Mouse (Mus musculus) midbrain, embryonic 12.5 days (tissue): ENCODE data around the gene Sgsm3. TPM values are rescaled to one million over a fixed set of nuclear protein-coding genes. Genes with fewer than 3 reads are reported as not detected.
"Not testable (repeated sequence)": the region's sequence is repeated elsewhere in the genome, so short reads cannot be mapped to it uniquely, and the experiment has no call there.

ENCODE experiments used
- ATAC-seq: fragments of 200-750 bp; cut with Nextera tagmentation; 2 replicates; pipeline ENCODE4 v1.8.0; 2017; ENCODE audit warnings: low read depth, moderate TSS enrichment, moderate library complexity; ENCODE audit not compliant: low FRiP score
- H3K27ac ChIP-seq: fragments of 300-500 bp; sonication (generic); replicated peaks from 2 replicates; pipeline ENCODE4 v1.5.1; 2016; ENCODE audit warnings: mild to moderate bottlenecking
- H3K27me3 ChIP-seq: fragments of 300-500 bp; sonication (generic); 2 replicates; pipeline ENCODE4 v1.6.1; 2016; ENCODE audit warnings: mild to moderate bottlenecking
- H3K36me3 ChIP-seq: fragments of 300-500 bp; sonication (generic); 2 replicates; pipeline ENCODE4 v1.6.1; 2016
- H3K4me1 ChIP-seq: fragments of 300-500 bp; sonication (generic); 2 replicates; pipeline ENCODE4 v1.6.1; 2016
- H3K4me2 ChIP-seq: fragments of 300-500 bp; sonication (generic); replicated peaks from 2 replicates; pipeline ENCODE4 v1.6.1; 2016; ENCODE audit warnings: mild to moderate bottlenecking, moderate library complexity
- H3K4me3 ChIP-seq: fragments of 300-500 bp; sonication (generic); 2 replicates; pipeline ENCODE4 v1.5.1; 2016; ENCODE audit warnings: mild to moderate bottlenecking
- H3K9ac ChIP-seq: fragments of 300-500 bp; sonication (generic); replicated peaks from 2 replicates; pipeline ENCODE4 v1.6.1; 2016; ENCODE audit warnings: mild to moderate bottlenecking, moderate library complexity
- H3K9me3 ChIP-seq: fragments of 300-500 bp; sonication (generic); 2 replicates; pipeline ENCODE4 v1.6.1; 2016; ENCODE audit warnings: mild to moderate bottlenecking
- WGBS: fragments of 180-500 bp; shearing (Covaris S2); methylation state at CpG from one replicate; pipeline ENCODE4 v1.1.7; 2016; 5-methylcytosine and 5-hydroxymethylcytosine counted together
- polyA plus RNA-seq: library from polyadenylated mRNA; unstranded; fragments of >200 nt; fragmentation: Nextera tagmentation; extraction: Ambion mirVana; gene quantifications from 2 replicates; pipeline ENCODE4 v1.2.1, GENCODE M21; 2016

Gene Sgsm3
- 32.0 and 38.3 TPM in 2 replicates for polyA plus RNA-seq

DNA sequence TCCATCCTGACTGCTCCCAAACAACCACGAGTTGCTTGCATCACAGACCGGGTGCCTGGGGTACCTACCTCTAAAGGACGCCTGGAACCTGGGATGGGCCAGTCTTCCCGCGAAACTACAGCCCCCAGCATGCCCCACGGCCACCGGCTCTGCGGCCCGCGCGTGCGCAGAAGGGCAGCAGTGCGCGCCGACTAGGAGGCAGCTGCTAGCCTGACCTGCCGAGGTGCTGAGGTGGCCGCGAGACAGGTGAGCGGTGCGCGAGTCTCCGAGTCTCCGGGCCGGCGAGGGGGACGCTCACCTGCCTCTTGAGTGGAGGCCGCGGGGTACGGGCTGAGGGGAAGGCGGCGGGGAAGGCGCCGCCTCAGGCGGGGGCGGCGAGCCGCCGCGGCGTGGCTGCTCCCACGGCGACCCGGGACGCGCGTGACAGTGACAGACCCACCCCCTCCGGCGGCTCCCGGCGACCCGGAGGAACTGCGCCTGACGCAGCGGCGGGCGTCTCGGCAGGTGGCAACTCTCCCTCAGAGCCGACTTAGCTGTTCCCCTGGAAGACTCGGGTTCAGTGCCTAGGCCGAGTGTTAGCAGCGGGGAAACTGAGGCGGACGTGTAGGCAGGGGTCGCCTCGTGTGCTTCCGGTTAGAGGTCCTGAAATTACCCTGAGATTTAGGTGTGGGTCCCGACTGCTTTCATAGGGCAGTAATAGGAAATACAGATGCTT lies at the start of gene Sgsm3:
Sgsm3 (plus strand) TSS at position 146 of the 715 bp plus-strand sequence.
- Histone ChIP-seq H3K9ac (peak within 1 kb of the TSS; percentile 77), H3K27ac (no peak within 1 kb of the TSS), H3K4me3 (peak within 1 kb of the TSS; percentile 86), H3K36me3 (no peaks in the 10 kb centered on the region), H3K4me1 (peaks cover 7% of the 10 kb centered on the region; the same call in 1 of the 2 replicates), H3K27me3 (no peaks in the 10 kb centered on the region), H3K4me2 (peak within 1 kb of the TSS; percentile 67), H3K9me3 (no peaks in the 10 kb centered on the region)
- WGBS: under 1% methylated on average over 56 of the region's 67 CpGs
- peak; percentile 92 for ATAC-seq

DNA sequence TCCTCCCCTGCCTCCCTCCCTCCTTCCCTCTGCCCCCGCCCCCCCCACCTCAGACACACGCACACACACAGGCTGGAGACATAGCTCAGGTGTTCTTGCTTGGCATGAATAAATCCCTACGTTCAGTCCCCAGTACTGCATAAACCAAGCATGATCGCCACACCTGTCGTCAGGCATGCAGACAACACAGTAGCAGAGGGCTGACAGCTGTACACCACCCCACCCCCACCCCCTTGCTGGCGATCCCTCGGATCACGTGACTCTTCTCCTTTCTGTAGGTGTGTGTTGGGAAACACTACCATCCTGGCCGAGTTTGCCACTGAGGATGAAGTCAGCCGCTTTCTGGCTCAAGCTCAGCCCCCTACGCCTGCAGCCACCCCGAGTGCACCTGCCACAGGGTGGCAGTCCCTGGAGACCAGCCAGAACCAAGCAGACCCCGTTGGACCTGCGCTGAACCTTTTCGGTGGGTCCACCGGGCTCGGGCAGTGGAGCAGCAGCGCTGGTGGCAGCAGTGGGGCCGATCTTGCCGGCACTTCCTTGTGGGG lies 48.7 kb upstream of the Sgsm3 start:
- no peak overlapping the region for H3K4me3 ChIP-seq
- H3K27me3 ChIP-seq: no peaks in the 10 kb centered on the region
- ATAC-seq: no peak
- H3K9me3 ChIP-seq: no peaks in the 10 kb centered on the region
- no peak overlapping the region for H3K27ac ChIP-seq
- H3K4me2 ChIP-seq: no peak overlapping the region
- H3K36me3 ChIP-seq: peaks cover 72% of the 10 kb centered on the region
- H3K4me1 ChIP-seq: 0 out of 2 replicates have a peak, but pooled peaks cover 2% of the 10 kb centered on the region
- no peak overlapping the region for H3K9ac ChIP-seq
- WGBS: 87% methylated on average over 20 of the region's 20 CpGs

DNA sequence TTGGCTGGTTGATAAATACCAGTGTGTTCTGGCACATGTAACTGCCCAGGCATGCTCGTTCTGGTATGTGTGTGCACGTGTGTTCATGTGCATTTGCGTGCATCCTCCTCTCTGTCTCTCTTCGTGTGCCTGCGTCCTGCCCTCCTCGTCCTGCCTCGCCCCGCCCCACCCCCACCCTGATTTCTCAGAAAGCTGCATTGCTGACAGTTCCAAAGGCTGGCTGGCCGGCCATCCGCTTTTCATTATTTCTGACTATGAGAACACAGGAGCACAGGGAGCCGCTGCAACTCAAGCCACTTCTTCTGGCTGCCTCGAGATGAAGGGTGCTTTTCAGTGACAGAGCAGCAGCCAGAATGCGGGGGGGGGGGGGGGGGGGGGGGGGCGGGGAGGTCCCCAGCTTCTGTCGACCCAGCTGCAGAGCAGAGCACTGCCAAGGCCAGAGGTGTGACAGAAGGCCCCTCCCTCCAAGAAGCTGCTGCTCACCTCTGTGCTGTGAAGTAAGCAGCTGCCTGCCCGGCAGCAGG lies 47.5 kb upstream of the Sgsm3 start:
- no peak for ATAC-seq
- H3K4me3 ChIP-seq: no peak overlapping the region
- no peaks in the 10 kb centered on the region for H3K27me3 ChIP-seq
- 0 out of 2 replicates have a peak, but pooled peaks cover 2% of the 10 kb centered on the region for H3K4me1 ChIP-seq
- no peak overlapping the region for H3K9ac ChIP-seq
- WGBS: 23% methylated on average over 13 of the region's 16 CpGs
- H3K27ac ChIP-seq: no peak overlapping the region; the same call in 1 of the 2 replicates
- H3K4me2 ChIP-seq: no peak overlapping the region
- peaks cover 66% of the 10 kb centered on the region for H3K36me3 ChIP-seq
- no peaks in the 10 kb centered on the region for H3K9me3 ChIP-seq

DNA sequence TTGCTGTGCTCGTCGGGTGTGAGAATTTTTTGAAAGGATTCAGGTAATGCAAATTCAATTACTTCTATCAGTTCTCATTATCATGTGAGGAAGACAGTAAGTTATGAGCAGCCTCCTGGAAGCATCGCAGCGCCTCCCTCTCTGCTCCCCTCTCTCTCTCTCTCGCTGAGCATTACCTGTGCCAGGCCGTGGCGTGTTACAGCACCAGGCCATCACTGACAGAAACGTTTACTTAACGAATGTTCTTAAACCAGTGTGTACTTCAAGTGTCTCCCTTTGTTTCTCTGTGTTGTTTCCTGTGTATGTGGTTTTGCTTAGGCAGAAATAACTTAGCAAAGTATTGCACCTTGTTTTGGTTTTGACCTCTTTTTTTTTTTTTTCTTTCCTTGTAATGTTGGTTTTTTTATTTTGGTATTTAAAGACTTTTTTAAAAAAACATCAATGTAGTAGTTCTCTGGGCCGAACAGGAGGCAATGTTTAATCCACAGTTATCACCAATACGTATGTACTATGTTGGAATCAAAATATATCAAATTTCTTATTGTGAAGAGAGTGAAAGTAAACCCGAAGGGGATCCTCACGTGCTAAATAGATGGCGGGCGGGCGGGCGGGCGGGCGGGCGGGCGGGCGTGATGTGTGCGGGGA lies 46.8 kb upstream of the Sgsm3 start:
- H3K4me1 ChIP-seq, H3K4me2 ChIP-seq, H3K9ac ChIP-seq, H3K27me3 ChIP-seq, H3K4me3 ChIP-seq, ATAC-seq, H3K9me3 ChIP-seq, H3K27ac ChIP-seq: not testable (repeated sequence)
- WGBS: 91% methylated on average over 23 of the region's 23 CpGs
- H3K36me3 ChIP-seq: peaks cover 62% of the 10 kb centered on the region

DNA sequence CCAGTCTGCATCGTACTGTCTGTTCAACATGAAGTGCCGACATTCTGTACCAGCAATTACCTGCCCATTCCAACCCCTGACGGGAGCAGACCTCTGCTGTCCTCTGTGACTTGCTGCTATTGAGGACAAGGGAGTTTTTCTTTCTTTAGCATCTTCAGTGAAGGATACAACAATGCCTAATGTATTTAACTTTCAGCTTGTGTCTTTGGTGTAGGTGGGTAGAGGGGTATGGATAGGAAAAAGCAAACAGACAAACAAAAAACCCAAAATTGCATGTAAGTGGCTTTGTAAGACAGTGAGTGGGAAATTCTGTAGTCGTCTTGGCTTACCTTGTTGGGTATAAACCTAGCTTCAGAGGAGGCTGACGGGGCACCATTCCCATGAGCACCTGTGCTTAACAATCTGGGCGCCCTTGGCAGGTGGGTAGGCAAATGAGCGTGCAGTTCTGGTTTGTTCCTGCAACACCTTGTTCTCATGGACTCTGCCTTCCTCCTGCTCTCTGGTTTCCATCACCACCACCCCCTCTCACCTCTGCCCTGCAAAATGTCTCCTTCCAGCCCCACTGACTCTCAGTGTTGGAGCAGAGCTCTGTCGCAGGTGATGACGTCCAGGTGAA lies 46.1 kb upstream of the Sgsm3 start:
- Histone ChIP-seq H3K4me2 (no peak overlapping the region), H3K4me3 (no peak overlapping the region), H3K36me3 (peaks cover 56% of the 10 kb centered on the region), H3K9me3 (no peaks in the 10 kb centered on the region), H3K27me3 (no peaks in the 10 kb centered on the region), H3K9ac (no peak overlapping the region), H3K27ac (no peak overlapping the region), H3K4me1 (0 out of 2 replicates have a peak, but pooled peaks cover 2% of the 10 kb centered on the region)
- ATAC-seq: no peak
- WGBS: 96% methylated on average over 9 of the region's 9 CpGs

GRCm38 (mm10) chr15:80934841-80935240 lies 42.7 kb upstream of the Sgsm3 start:
- Histone ChIP-seq H3K9ac (no peak overlapping the region), H3K27ac (no peak overlapping the region), H3K27me3 (no peaks in the 10 kb centered on the region), H3K9me3 (no peaks in the 10 kb centered on the region), H3K36me3 (peaks cover 32% of the 10 kb centered on the region), H3K4me3 (no peak overlapping the region), H3K4me1 (0 out of 2 replicates have a peak, but pooled peaks cover 2% of the 10 kb centered on the region), H3K4me2 (no peak overlapping the region)
- WGBS: 94% methylated on average over 5 of the region's 5 CpGs
- no peak for ATAC-seq

DNA sequence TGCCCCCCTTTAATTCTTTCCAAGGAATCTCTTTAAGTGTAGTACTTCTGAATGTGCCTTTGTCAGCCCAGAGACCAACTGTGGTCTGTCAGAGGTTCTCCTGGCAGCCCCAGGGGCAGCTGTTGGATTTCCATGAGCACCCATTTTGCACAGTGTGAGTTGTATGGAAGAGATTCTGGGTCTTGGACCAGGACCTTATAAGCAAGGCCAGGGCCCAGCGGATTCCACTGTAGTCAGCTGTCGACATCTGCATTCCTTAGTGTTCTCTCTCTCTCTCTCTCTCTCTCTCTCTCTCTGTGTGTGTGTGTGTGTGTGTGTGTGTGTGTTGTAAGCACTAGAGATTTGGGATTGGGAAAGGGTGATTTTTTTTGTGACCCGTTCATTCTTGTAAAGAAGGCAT lies 40.9 kb upstream of the Sgsm3 start:
- Histone ChIP-seq H3K4me3 (no peak overlapping the region), H3K4me2 (no peak overlapping the region), H3K36me3 (peaks cover 22% of the 10 kb centered on the region), H3K4me1 (no peaks in the 10 kb centered on the region), H3K9me3 (no peaks in the 10 kb centered on the region), H3K27me3 (no peaks in the 10 kb centered on the region), H3K27ac (no peak overlapping the region), H3K9ac (no peak overlapping the region)
- no peak for ATAC-seq
- WGBS: 64% methylated on average over 3 of the region's 3 CpGs

DNA sequence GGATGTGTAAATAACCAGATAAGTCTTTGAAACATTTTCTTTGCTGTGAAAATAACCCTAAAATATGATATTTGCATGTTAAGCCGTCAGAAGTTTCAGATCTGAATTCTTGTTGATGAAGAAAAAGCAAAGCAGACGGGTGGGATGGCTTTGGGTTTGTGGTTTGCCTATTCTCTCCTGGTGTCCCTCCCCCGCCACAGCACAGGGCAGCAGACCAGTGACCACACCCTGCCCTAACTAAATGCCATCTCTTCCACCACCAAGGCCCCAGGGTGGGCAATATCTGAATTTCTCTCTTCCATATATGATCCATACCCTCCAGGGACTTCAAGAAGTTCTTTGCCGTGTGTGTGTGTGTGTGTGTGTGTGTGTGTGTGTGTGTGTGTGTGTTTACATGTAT lies 39.0 kb upstream of the Sgsm3 start:
- 74% methylated on average over 4 of the region's 4 CpGs for WGBS
- no peak overlapping the region for H3K4me2 ChIP-seq
- H3K9ac ChIP-seq: no peak overlapping the region
- ATAC-seq: no peak
- no peak overlapping the region for H3K27ac ChIP-seq
- H3K9me3 ChIP-seq: no peaks in the 10 kb centered on the region
- H3K27me3 ChIP-seq: no peaks in the 10 kb centered on the region
- peaks cover 18% of the 10 kb centered on the region for H3K36me3 ChIP-seq
- no peak overlapping the region for H3K4me3 ChIP-seq
- no peaks in the 10 kb centered on the region for H3K4me1 ChIP-seq

- ATAC-seq: no peak
- Histone ChIP-seq H3K27ac (no peak overlapping the region), H3K4me3 (no peak overlapping the region), H3K9me3 (no peaks in the 10 kb centered on the region), H3K4me1 (no peaks in the 10 kb centered on the region), H3K36me3 (peaks cover 12% of the 10 kb centered on the region; the same call in 1 of the 2 replicates), H3K9ac (no peak overlapping the region), H3K27me3 (no peaks in the 10 kb centered on the region), H3K4me2 (no peak overlapping the region)
- 62% methylated on average over 5 of the region's 5 CpGs for whole genome bisulfite sequencing
Observed at GRCm38 (mm10) chr15:80939401-80939800, 38.2 kb upstream of the Sgsm3 start.

- peaks cover 9% of the 10 kb centered on the region; the same call in 1 of the 2 replicates for H3K36me3 ChIP-seq
- no peak for ATAC-seq
- no peak overlapping the region for H3K27ac ChIP-seq
- no peak overlapping the region for H3K4me3 ChIP-seq
- H3K4me1 ChIP-seq: no peaks in the 10 kb centered on the region
- no peaks in the 10 kb centered on the region for H3K9me3 ChIP-seq
- no peaks in the 10 kb centered on the region for H3K27me3 ChIP-seq
- H3K4me2 ChIP-seq: no peak overlapping the region
- no peak overlapping the region for H3K9ac ChIP-seq
- 87% methylated on average over 6 of the region's 6 CpGs for WGBS
Observed at GRCm38 (mm10) chr15:80941468-80942040, 36.0 kb upstream of the Sgsm3 start.

GRCm38 (mm10) chr15:80945851-80946250 lies 31.7 kb upstream of the Sgsm3 start:
- Histone ChIP-seq H3K4me1 (peaks cover 15% of the 10 kb centered on the region), H3K9ac (no peak overlapping the region), H3K4me2 (no peak overlapping the region), H3K36me3 (0 out of 2 replicates have a peak, but pooled peaks cover 7% of the 10 kb centered on the region), H3K27me3 (no peaks in the 10 kb centered on the region), H3K27ac (no peak overlapping the region), H3K4me3 (no peak overlapping the region), H3K9me3 (no peaks in the 10 kb centered on the region)
- WGBS: 64% methylated on average over 3 of the region's 3 CpGs
- no peak for ATAC-seq
